Mouse (Mus musculus): ENCODE results near the gene Trim42.

DNA sequence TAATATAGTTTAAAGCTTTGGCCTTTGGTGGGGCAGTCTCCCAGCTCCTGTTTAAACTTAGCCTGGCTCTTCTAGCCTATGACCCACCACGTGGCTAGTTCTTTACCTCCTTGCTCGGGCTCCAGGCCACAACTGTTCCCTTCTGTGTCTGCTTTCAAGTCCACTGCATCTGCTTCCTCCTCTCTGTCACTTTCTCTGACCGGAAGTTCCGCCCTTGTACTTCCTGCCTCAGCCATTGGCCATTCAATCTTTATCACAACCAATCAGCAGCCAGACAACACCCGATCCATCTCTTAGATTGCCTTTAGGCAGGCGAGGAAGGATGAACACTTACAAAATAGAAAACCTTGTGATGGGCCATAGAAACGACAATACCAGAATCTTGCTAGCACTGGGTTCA, 58.1 kb downstream of the Trim42 start:
- TF ChIP-seq CTCF (IDR thresholded peaks at IDR 0.05; ENCODE audit: low read depth): no peak
- no peak for TF ChIP-seq EP300 (IDR thresholded peaks at IDR 0.05; ENCODE audit: low read depth)

Measured in heart, postnatal 0 days (tissue).